Mouse (Mus musculus): ENCODE measurements around the gene Sorl1.

The Sorl1 gene

GRCm38 (mm10) chr9:42123713-42124576 is at the start of gene Sorl1:
Sorl1 (minus strand) TSS chr9:42124297.
- DNase-seq (ENCODE audit: extremely low spot score, low read depth, low spot score) = no peak

DNA sequence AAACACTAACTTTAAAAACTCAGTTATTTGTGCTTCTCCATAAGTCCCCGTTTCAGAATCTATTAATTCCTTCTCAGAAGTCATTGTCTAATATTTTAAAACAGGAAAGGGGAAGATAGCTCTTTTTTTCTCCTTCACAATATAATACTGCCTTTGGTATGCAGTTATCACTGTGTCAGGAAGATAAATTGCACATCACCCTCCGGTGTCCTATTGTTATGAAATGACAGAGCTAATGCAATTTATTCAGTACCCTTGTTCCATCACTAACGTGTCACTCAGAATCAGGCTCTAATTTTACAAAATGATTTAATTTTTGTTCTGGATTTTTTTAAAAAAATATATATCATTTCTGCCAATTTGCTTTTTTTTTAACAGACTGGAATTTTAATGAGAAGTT is 49.7 kb upstream of the Sorl1 start:
- DNase-seq (ENCODE audit: extremely low spot score, low read depth, low spot score) = no peak

DNA sequence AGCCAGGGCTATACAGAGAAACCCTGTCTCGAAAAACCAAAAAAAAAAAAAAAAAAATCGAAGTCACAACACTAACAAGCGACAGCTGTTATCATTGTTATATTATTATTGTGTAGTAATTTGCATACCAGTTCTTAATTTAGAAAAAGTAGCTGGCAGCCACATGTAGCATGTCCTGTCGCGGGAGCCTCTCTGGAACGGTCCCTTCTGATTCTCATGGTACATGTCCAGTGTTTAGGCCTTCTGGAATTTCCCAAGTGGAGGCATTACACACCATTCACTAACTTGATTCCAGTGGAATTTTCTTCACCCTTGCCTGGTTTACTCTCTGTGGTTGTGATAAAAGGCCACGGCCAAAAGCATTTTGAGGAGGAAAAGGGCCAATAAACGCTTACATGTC is 45.4 kb upstream of the Sorl1 start:
- no peak for DNase-seq (ENCODE audit: extremely low spot score, low read depth, low spot score)

- DNase-seq (ENCODE audit: extremely low spot score, low read depth, low spot score) = no peak
Measured at GRCm38 (mm10) chr9:42169025-42169424, 44.9 kb upstream of the Sorl1 start.

DNA sequence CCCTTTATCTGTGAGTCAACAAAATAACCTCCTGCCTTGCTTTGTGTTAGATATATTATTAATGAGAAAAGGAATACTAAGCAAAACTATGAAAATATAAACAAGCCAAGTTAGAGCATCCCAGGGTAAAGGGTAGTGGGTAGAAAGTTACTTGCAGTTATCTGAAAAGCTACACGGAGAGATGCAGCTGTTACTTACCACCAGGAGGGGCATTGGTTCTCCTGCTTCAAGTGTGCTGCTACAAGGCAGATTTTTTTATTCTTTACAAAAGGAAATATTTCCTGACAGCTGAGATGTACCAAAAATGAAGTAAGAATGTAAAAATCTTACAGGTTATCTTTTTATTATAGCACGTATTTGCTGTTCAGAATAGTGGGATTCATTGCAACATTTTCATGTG is 40.8 kb upstream of the Sorl1 start:
- DNase-seq (ENCODE audit: extremely low spot score, low read depth, low spot score) = no peak

GRCm38 (mm10) chr9:42163011-42163410 is 38.9 kb upstream of the Sorl1 start:
- DNase-seq (ENCODE audit: extremely low spot score, low read depth, low spot score) = no peak

- DNase-seq (ENCODE audit: extremely low spot score, low read depth, low spot score) = no peak
Measured at GRCm38 (mm10) chr9:42159376-42159775, 35.3 kb upstream of the Sorl1 start.

DNA sequence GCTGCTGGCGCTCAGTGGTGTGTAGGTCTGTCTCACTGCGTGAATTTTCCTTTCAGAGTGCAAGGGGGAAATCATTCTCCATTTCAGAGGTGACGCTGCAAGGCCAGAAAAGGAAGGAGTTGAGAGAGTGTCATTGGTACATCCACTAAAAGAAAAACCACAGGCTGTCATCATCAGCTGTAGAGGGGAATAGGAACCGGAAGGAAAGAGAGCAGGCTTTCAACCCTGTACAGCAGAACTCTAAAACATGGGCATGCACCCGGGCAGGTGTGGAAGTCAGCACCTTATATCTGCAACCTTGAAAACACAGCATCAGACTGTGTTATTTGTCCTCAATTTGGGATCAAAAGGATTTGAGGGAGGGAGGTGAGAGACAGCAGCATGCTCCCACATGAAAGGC is 34.6 kb upstream of the Sorl1 start:
- DNase-seq (ENCODE audit: extremely low spot score, low read depth, low spot score) = no peak

DNA sequence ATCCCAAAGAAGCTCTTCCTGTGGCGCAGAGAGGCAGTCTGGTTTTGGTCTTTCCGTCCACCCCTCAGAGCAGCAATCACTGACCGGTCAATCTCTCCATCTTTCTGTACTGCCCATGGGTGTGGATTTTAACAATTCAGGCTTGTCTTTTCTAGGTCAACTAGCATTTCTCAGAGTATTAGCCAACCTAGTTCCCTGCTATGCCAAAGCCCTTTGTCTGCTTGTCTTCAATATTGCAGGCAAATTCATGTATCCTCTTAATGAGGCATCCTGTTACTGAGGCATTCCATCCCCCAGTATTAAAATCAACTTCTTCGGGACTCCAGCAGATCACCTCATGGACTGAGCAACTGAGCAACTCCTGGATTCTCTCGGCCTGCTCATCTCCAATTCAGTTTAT is 33.9 kb upstream of the Sorl1 start:
- no peak for DNase-seq (ENCODE audit: extremely low spot score, low read depth, low spot score)

GRCm38 (mm10) chr9:42156566-42156965 is 32.5 kb upstream of the Sorl1 start:
- no peak for DNase-seq (ENCODE audit: extremely low spot score, low read depth, low spot score)

DNA sequence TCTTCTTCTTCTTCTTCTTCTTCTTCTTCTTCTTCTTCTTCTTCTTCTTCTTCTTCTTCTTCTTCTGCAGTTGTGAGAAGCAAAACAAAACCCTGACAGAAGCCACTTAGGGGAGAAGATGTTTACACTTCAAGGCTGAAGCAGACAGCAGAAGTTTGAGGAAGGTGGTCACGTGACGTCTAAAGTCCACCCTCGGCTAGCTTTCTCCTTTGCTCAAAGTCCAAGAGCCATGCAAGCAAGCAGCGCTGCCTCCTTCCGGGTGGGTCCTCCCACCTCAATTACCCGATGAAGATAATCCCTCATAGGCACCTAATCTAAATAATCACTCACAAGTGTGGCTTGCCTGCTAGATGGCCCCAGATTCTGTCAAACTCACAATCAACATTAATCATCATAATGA is 30.6 kb upstream of the Sorl1 start:
- no peak for DNase-seq (ENCODE audit: extremely low spot score, low read depth, low spot score)

DNA sequence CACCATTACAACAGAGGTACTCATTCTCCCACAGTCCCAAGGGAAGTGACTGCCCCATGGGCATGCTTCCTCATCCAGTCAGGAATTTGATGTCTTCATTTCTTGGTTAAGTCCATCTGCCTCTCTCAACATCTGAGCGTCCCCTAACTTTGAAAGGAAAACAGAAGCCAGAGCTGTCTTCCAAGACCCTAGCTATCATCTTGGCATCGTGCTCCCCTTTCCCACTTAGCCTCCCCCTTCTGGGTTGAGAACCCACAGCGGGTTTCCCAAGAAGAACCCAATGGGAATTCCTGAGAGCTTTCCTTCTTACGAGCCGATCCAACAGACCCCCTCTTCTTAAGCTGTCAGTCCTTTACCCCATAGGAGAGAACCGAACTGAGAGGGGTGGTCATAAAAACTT is 24.7 kb upstream of the Sorl1 start:
- no peak for DNase-seq (ENCODE audit: extremely low spot score, low read depth, low spot score)

DNA sequence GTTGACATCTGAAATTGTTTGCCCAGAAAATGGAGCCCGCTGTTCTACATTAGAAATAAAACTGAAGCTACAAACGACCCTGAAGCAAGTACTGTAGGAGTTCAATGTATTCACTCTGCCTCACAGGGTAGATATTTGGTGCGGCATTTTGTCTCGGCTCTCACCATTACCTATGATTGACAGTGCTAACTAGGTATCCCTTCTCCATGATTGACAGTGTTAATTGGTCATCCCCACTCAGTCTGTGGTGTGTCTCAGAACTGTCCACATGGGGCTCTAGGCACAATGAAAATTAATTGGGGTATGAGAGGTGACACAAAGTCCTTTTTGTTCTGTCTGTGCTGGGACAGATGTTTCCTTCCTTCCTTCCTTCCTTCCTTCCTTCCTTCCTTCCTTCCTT is 23.9 kb upstream of the Sorl1 start:
- DNase-seq (ENCODE audit: extremely low spot score, low read depth, low spot score) = no peak

DNA sequence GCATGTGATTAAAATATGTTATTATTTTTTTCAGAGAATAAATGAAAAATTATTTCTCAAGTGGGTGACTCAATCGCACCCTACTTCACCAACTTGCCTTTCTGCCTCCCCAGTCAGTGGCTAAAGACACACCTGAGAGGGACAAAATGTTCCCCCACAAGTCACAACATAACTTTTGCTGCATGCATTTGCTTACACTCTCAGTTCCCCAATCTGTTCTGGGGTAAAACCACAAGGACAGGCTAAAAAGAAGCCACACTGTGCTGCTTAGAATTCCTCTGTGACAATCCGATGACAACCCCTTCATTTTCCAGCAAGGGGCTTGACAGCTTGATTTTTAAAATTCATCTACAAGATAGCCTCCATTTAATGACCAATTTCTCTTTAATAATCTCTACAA is 22.4 kb upstream of the Sorl1 start:
- DNase-seq (ENCODE audit: extremely low spot score, low read depth, low spot score) = no peak

DNA sequence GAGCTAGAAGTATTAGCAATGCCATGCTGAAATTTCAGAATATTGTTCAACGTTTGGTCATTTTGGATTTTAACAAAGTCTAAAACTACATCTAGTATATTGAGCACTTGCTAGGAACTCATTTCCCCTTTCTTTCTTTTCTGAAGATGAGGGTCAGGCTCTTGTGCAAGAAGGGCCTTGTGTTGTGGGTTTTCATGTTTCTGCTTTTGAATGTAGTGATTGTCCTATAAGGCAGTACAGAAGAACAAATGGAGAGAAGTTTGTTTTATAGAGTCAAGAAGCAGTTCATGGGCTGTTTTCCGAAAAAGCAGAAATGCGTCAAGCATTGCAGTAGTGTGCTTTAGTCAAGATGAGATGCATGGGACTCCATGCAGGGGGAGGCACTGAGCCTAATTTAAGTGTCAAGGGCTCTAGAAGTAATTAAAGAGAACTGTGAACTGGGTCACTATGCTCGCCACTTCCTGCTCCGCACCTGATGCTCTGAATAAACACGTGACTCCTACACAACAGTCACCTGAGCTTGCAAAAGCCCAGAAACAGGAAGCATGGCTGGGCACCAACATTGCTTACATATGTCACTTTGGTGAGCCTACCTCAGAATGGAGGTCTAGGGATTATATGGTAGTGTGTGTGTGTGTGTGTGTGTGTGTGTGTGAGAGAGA is 17.6 kb upstream of the Sorl1 start:
- DNase-seq (ENCODE audit: extremely low spot score, low read depth, low spot score) = no peak

DNA sequence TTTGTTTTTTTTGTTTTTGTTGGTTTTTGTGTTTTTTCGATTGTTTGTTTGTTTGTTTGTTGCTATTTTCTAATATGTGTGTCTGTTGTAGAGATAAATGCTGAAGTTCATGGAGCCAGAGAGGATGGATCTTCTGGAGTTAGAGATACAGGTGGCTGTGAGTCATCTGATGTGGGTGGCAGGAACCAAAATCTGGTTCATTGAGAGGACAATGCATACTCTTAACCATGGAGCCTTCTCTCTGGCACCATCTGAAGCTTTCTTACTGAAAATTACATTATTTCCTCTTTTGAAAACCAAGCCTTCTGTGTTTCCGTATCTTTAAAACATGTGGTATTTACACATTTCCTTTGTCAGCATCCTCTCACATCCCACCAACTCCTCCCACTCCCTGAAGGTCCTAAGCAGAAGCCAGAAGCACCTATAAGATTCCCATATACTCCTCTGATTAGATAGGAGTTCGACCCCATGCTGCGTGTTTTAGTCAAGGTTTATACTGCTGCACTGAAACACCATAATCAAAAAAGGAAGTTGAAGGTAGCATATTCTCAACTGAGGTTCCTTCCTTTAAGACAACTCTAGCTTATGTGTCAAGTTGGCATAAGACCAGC is 14.3 kb upstream of the Sorl1 start:
- DNase-seq (ENCODE audit: extremely low spot score, low read depth, low spot score) = no peak

- DNase-seq (ENCODE audit: extremely low spot score, low read depth, low spot score) = no peak
Measured at GRCm38 (mm10) chr9:42137578-42137977, 13.5 kb upstream of the Sorl1 start.

GRCm38 (mm10) chr9:42130793-42131760 is 7.0 kb upstream of the Sorl1 start:
- no peak for DNase-seq (ENCODE audit: extremely low spot score, low read depth, low spot score)

GRCm38 (mm10) chr9:42127983-42128382 is 3.9 kb upstream of the Sorl1 start:
- no peak for DNase-seq (ENCODE audit: extremely low spot score, low read depth, low spot score)

- no peak for DNase-seq (ENCODE audit: extremely low spot score, low read depth, low spot score)
Measured at GRCm38 (mm10) chr9:42125262-42125982, 1.3 kb upstream of the Sorl1 start.

Data from hindlimb bud, embryonic 11.5 days (tissue).